Mouse (Mus musculus) lung, embryonic 16.5 days (tissue): ENCODE measurements at regions not wholly inside any gene's neighbourhood (a gene's known extent, or its start where the extent isn't known, plus 50 kb on each side); places are given as distances from the start of the nearest gene placed in this dataset.

Source experiments
- ATAC-seq: fragments of 200-750 bp; cut with Nextera tagmentation; 2 replicates; pipeline ENCODE4 v1.8.0; 2017; ENCODE audit warnings: low read depth, mild to moderate bottlenecking, moderate library complexity
- H3K27ac ChIP-seq: fragments of 300-500 bp; sonication (generic); 2 replicates; pipeline ENCODE4 v1.5.1; 2014; ENCODE audit warnings: mild to moderate bottlenecking, control low read depth, low read length
- H3K27me3 ChIP-seq: fragments of 300-500 bp; sonication (generic); 2 replicates; pipeline ENCODE4 v1.6.1; 2014; ENCODE audit warnings: low read depth, low read length, mixed read lengths; ENCODE audit not compliant: control insufficient read depth, insufficient read depth
- H3K36me3 ChIP-seq: fragments of 300-500 bp; sonication (generic); 2 replicates; pipeline ENCODE4 v1.6.1; 2014; ENCODE audit warnings: low read length; ENCODE audit not compliant: control insufficient read depth, insufficient read depth
- H3K4me1 ChIP-seq: fragments of 300-500 bp; sonication (generic); replicated peaks from 2 replicates; pipeline ENCODE4 v1.6.1; 2014; ENCODE audit warnings: low read length, mixed read lengths; ENCODE audit not compliant: control insufficient read depth, insufficient read depth
- H3K4me2 ChIP-seq: fragments of 300-500 bp; sonication (generic); 2 replicates; pipeline ENCODE4 v1.6.1; 2014; ENCODE audit warnings: low read depth, low read length, control low read depth
- H3K4me3 ChIP-seq: fragments of 300-500 bp; sonication (generic); 2 replicates; pipeline ENCODE4 v1.5.1; 2014; ENCODE audit warnings: mild to moderate bottlenecking, low read length, control low read depth
- H3K9ac ChIP-seq: fragments of 300-500 bp; sonication (generic); 2 replicates; pipeline ENCODE4 v1.6.1; 2014; ENCODE audit warnings: low read length, control low read depth
- H3K9me3 ChIP-seq: fragments of 300-500 bp; sonication (generic); 2 replicates; pipeline ENCODE4 v1.6.1; 2016; ENCODE audit warnings: low read length; ENCODE audit not compliant: control insufficient read depth
- WGBS: fragments of 180-500 bp; shearing (Covaris S2); extraction: QIAGEN DNeasy Blood & Tissue Kit; methylation state at CpG from one replicate; pipeline ENCODE4 v1.1.7; 2014; 5-methylcytosine and 5-hydroxymethylcytosine counted together

- 44% methylated on average over 6 of the region's 6 CpGs for WGBS
- Histone ChIP-seq H3K27ac (no peak overlapping the region), H3K36me3 (no peaks in the 10 kb centered on the region), H3K4me2 (no peak overlapping the region), H3K9me3 (no peaks in the 10 kb centered on the region), H3K4me1 (no peaks in the 10 kb centered on the region), H3K4me3 (no peak overlapping the region), H3K9ac (no peak overlapping the region), H3K27me3 (no peaks in the 10 kb centered on the region)
- no peak for ATAC-seq
Measured at GRCm38 (mm10) chr16:51911109-51911765, 119.8 kb upstream of the Cblb start.

- WGBS, result 60% methylated on average over 17 of the region's 17 CpGs
- no peak for ATAC-seq
- H3K27ac ChIP-seq, result no peak overlapping the region
Measured at GRCm38 (mm10) chr16:51915034-51915928, 115.7 kb upstream of the Cblb start.

GRCm38 (mm10) chr16:51915929-51916308 lies 115.1 kb upstream of the Cblb start:
- Histone ChIP-seq H3K4me2 (no peak overlapping the region), H3K4me3 (no peak overlapping the region), H3K9ac (no peak overlapping the region), H3K4me1 (no peaks in the 10 kb centered on the region), H3K36me3 (no peaks in the 10 kb centered on the region), H3K27ac (no peak overlapping the region), H3K9me3 (no peaks in the 10 kb centered on the region), H3K27me3 (no peaks in the 10 kb centered on the region)
- ATAC-seq, result no peak
- 59% methylated on average over 13 of the region's 13 CpGs for WGBS

More at GRCm38 (mm10) chr16:51915034-51915928, 115.7 kb upstream of the Cblb start:
- Histone ChIP-seq H3K36me3 (no peaks in the 10 kb centered on the region), H3K9me3 (no peaks in the 10 kb centered on the region), H3K4me2 (no peak overlapping the region), H3K9ac (no peak overlapping the region), H3K4me3 (no peak overlapping the region), H3K4me1 (no peaks in the 10 kb centered on the region), H3K27me3 (no peaks in the 10 kb centered on the region)

- WGBS, result 47% methylated on average over 5 of the region's 5 CpGs
- H3K27me3 ChIP-seq, result no peaks in the 10 kb centered on the region
- no peak overlapping the region for H3K9ac ChIP-seq
- no peaks in the 10 kb centered on the region for H3K4me1 ChIP-seq
- no peaks in the 10 kb centered on the region for H3K36me3 ChIP-seq
- no peak overlapping the region for H3K4me3 ChIP-seq
- ATAC-seq, result no peak
- no peak overlapping the region for H3K27ac ChIP-seq
- H3K9me3 ChIP-seq, result no peaks in the 10 kb centered on the region
- H3K4me2 ChIP-seq, result no peak overlapping the region
Measured at GRCm38 (mm10) chr16:51916337-51916736, 114.7 kb upstream of the Cblb start.

- H3K4me3 ChIP-seq, result no peak overlapping the region
- no peak overlapping the region for H3K27ac ChIP-seq
- no peaks in the 10 kb centered on the region for H3K27me3 ChIP-seq
- no peaks in the 10 kb centered on the region for H3K36me3 ChIP-seq
- H3K4me1 ChIP-seq, result no peaks in the 10 kb centered on the region
- H3K4me2 ChIP-seq, result no peak overlapping the region
- no peak overlapping the region for H3K9ac ChIP-seq
- WGBS, result 48% methylated on average over 3 of the region's 3 CpGs
- ATAC-seq, result no peak
- no peaks in the 10 kb centered on the region for H3K9me3 ChIP-seq
Measured at GRCm38 (mm10) chr16:51916820-51917219, 114.2 kb upstream of the Cblb start.

- no peaks in the 10 kb centered on the region for H3K4me1 ChIP-seq
- no peak overlapping the region for H3K4me2 ChIP-seq
- no peaks in the 10 kb centered on the region for H3K36me3 ChIP-seq
- H3K4me3 ChIP-seq, result no peak overlapping the region
- H3K9ac ChIP-seq, result no peak overlapping the region
- WGBS, result 23% methylated on average over 2 of the region's 2 CpGs
- ATAC-seq, result no peak
- no peaks in the 10 kb centered on the region for H3K27me3 ChIP-seq
- H3K27ac ChIP-seq, result no peak overlapping the region
- no peaks in the 10 kb centered on the region for H3K9me3 ChIP-seq
Measured at GRCm38 (mm10) chr16:51917540-51917939, 113.5 kb upstream of the Cblb start.

- no peak overlapping the region for H3K9ac ChIP-seq
- no peak overlapping the region for H3K4me2 ChIP-seq
- ATAC-seq, result no peak
- H3K4me3 ChIP-seq, result no peak overlapping the region
- no peaks in the 10 kb centered on the region for H3K36me3 ChIP-seq
- no peak overlapping the region for H3K27ac ChIP-seq
- no peaks in the 10 kb centered on the region for H3K27me3 ChIP-seq
- no peaks in the 10 kb centered on the region for H3K4me1 ChIP-seq
- WGBS, result 73% methylated on average over 4 of the region's 4 CpGs
- no peaks in the 10 kb centered on the region for H3K9me3 ChIP-seq
Measured at GRCm38 (mm10) chr16:51921025-51921424, 110.0 kb upstream of the Cblb start.

GRCm38 (mm10) chr16:51922589-51922988 lies 108.4 kb upstream of the Cblb start:
- Histone ChIP-seq H3K4me1 (no peaks in the 10 kb centered on the region), H3K9me3 (no peaks in the 10 kb centered on the region), H3K4me2 (no peak overlapping the region), H3K4me3 (no peak overlapping the region), H3K27me3 (no peaks in the 10 kb centered on the region), H3K27ac (no peak overlapping the region), H3K9ac (no peak overlapping the region), H3K36me3 (no peaks in the 10 kb centered on the region)
- WGBS, result 66% methylated on average over 3 of the region's 3 CpGs
- no peak for ATAC-seq

GRCm38 (mm10) chr16:51925639-51926038 lies 105.4 kb upstream of the Cblb start:
- Histone ChIP-seq H3K4me2 (no peak overlapping the region), H3K4me1 (no peaks in the 10 kb centered on the region), H3K36me3 (no peaks in the 10 kb centered on the region), H3K4me3 (no peak overlapping the region), H3K27me3 (no peaks in the 10 kb centered on the region), H3K9me3 (no peaks in the 10 kb centered on the region), H3K9ac (no peak overlapping the region), H3K27ac (no peak overlapping the region)
- ATAC-seq, result no peak
- WGBS, result 89% methylated on average over 3 of the region's 3 CpGs
